Mouse (Mus musculus) spleen, adult 2 months (tissue): ENCODE data around the gene Twf2. TPM values are rescaled to one million over a fixed set of nuclear protein-coding genes. Genes with fewer than 3 reads are reported as not detected.

Experiments
- DNase-seq, 2 experiments: peaks; one replicate each; pipeline versions ENCODE4 v3.0.0 to v3.0.0-alpha.2; 2012 to 2021; ENCODE audit warnings: low spot score in 2 of 2, low read depth in 1 of 2
- H3K27ac ChIP-seq: fragments of 200-500 bp; 2 replicates; pipeline ENCODE4 v1.5.1; 2012; ENCODE audit warnings: low read length, inconsistent platforms; ENCODE audit not compliant: insufficient read depth
- H3K27me3 ChIP-seq: fragments of 200-500 bp; 2 replicates; pipeline ENCODE4 v1.6.1; 2012; ENCODE audit warnings: mild to moderate bottlenecking, moderate library complexity, low read length, inconsistent platforms; ENCODE audit not compliant: control insufficient read depth, insufficient read depth
- H3K36me3 ChIP-seq: fragments of 200-500 bp; 2 replicates; pipeline ENCODE4 v1.6.1; 2012; ENCODE audit warnings: mild to moderate bottlenecking, low read length, inconsistent platforms; ENCODE audit not compliant: control insufficient read depth, insufficient read depth
- H3K4me1 ChIP-seq: fragments of 200-500 bp; 2 replicates; pipeline ENCODE4 v1.6.1; 2011; ENCODE audit warnings: inconsistent platforms; ENCODE audit not compliant: control insufficient read depth, insufficient read depth, insufficient read length
- H3K4me3 ChIP-seq: fragments of 200-500 bp; 2 replicates; pipeline ENCODE4 v1.5.1; 2011; ENCODE audit warnings: mild to moderate bottlenecking, inconsistent platforms; ENCODE audit not compliant: insufficient read depth, insufficient read length; ENCODE audit errors: extremely low read depth
- CTCF ChIP-seq: fragments of 200-500 bp; IDR thresholded peaks from 2 replicates; pipeline ENCODE4 v1.5.1; 2011; ENCODE audit warnings: mild to moderate bottlenecking, inconsistent platforms; ENCODE audit not compliant: insufficient read depth, insufficient read length, insufficient replicate concordance; ENCODE audit errors: extremely low read depth
- POLR2A ChIP-seq: fragments of 200-500 bp; IDR thresholded peaks from 2 replicates; pipeline ENCODE4 v1.6.1; 2011; ENCODE audit warnings: low read depth, low read length, inconsistent platforms
- WGBS: fragments of 180-500 bp; shearing (Covaris S2); methylation state at CpG from one replicate; pipeline ENCODE4 v1.1.7; 2018; 5-methylcytosine and 5-hydroxymethylcytosine counted together
- polyA plus RNA-seq: library from polyadenylated mRNA; depleted of rRNA; stranded (reverse); fragments of >200 nt; gene quantifications from 2 replicates; pipeline ENCODE4 v1.2.3, GENCODE M21; 2012

The Twf2 gene
- polyA plus RNA-seq, 1 experiment, result 90.9 TPM

GRCm38 (mm10) chr9:106236818-106237211 is 33.9 kb downstream of the Twf2 start:
- Histone ChIP-seq H3K27me3 (no peaks in the 10 kb centered on the region), H3K36me3 (peaks cover 44% of the 10 kb centered on the region), H3K4me1 (no peaks in the 10 kb centered on the region), H3K4me3 (no peak overlapping the region), H3K27ac (peak overlapping the region; percentile 34)
- TF ChIP-seq POLR2A (no peak), CTCF (no peak)
- DNase-seq, result no peak
- 90% methylated on average over 3 of the region's 3 CpGs for WGBS

GRCm38 (mm10) chr9:106237401-106237800 is 34.5 kb downstream of the Twf2 start:
- WGBS, result 88% methylated on average over 8 of the region's 8 CpGs
- H3K4me1 ChIP-seq, result no peaks in the 10 kb centered on the region
- H3K36me3 ChIP-seq, result peaks cover 47% of the 10 kb centered on the region
- TF ChIP-seq POLR2A (no peak), CTCF (no peak)
- no peaks in the 10 kb centered on the region for H3K27me3 ChIP-seq
- H3K27ac ChIP-seq, result no peak overlapping the region
- no peak for DNase-seq
- H3K4me3 ChIP-seq, result no peak overlapping the region

- H3K36me3 ChIP-seq, result peaks cover 45% of the 10 kb centered on the region
- no peaks in the 10 kb centered on the region for H3K4me1 ChIP-seq
- no peak for DNase-seq
- H3K27ac ChIP-seq, result no peak overlapping the region
- no peak overlapping the region for H3K4me3 ChIP-seq
- H3K27me3 ChIP-seq, result no peaks in the 10 kb centered on the region
- 93% methylated on average over 10 of the region's 10 CpGs for WGBS
- TF ChIP-seq CTCF (no peak), POLR2A (no peak)
Observed at GRCm38 (mm10) chr9:106237878-106238277, 35.0 kb downstream of the Twf2 start.

GRCm38 (mm10) chr9:106241541-106242164 is 38.7 kb downstream of the Twf2 start:
- WGBS, result 91% methylated on average over 10 of the region's 10 CpGs
- peaks cover 2% of the 10 kb centered on the region; the same call in 1 of the 2 replicates for H3K4me1 ChIP-seq
- no peak for DNase-seq
- no peak overlapping the region for H3K4me3 ChIP-seq
- H3K27me3 ChIP-seq, result no peaks in the 10 kb centered on the region
- no peak overlapping the region for H3K27ac ChIP-seq
- TF ChIP-seq POLR2A (no peak), CTCF (no peak)
- peaks cover 28% of the 10 kb centered on the region for H3K36me3 ChIP-seq

GRCm38 (mm10) chr9:106242813-106243488 is 40.0 kb downstream of the Twf2 start:
- DNase-seq, result no peak

GRCm38 (mm10) chr9:106249550-106249949 is 46.6 kb downstream of the Twf2 start:
- Histone ChIP-seq H3K36me3 (no peaks in the 10 kb centered on the region), H3K27me3 (no peaks in the 10 kb centered on the region), H3K27ac (no peak overlapping the region), H3K4me1 (peaks cover 13% of the 10 kb centered on the region; the same call in 1 of the 2 replicates), H3K4me3 (no peak overlapping the region)
- no peak for DNase-seq
- 79% methylated on average over 11 of the region's 11 CpGs for WGBS
- TF ChIP-seq CTCF (no peak), POLR2A (no peak)

More at GRCm38 (mm10) chr9:106242813-106243488, 40.0 kb downstream of the Twf2 start:
- H3K27ac ChIP-seq, result peak overlapping the region; percentile 16; the same call in 1 of the 2 replicates
- peaks cover 9% of the 10 kb centered on the region; the same call in 1 of the 2 replicates for H3K4me1 ChIP-seq
- H3K4me3 ChIP-seq, result no peak overlapping the region
- TF ChIP-seq CTCF (no peak), POLR2A (no peak)
- 63% methylated on average over 19 of the region's 19 CpGs for WGBS
- no peaks in the 10 kb centered on the region for H3K27me3 ChIP-seq
- H3K36me3 ChIP-seq, result peaks cover 21% of the 10 kb centered on the region

GRCm38 (mm10) chr9:106250245-106250644 is 47.3 kb downstream of the Twf2 start:
- no peak for TF ChIP-seq POLR2A
- TF ChIP-seq CTCF, result no peak
- Histone ChIP-seq H3K27ac (no peak overlapping the region), H3K27me3 (no peaks in the 10 kb centered on the region), H3K4me1 (peaks cover 13% of the 10 kb centered on the region; the same call in 1 of the 2 replicates), H3K36me3 (no peaks in the 10 kb centered on the region), H3K4me3 (no peak overlapping the region)
- DNase-seq, result no peak
- 87% methylated on average over 4 of the region's 4 CpGs for WGBS
